Mouse (Mus musculus): ENCODE measurements around the gene Hist1h2bq.

DNA sequence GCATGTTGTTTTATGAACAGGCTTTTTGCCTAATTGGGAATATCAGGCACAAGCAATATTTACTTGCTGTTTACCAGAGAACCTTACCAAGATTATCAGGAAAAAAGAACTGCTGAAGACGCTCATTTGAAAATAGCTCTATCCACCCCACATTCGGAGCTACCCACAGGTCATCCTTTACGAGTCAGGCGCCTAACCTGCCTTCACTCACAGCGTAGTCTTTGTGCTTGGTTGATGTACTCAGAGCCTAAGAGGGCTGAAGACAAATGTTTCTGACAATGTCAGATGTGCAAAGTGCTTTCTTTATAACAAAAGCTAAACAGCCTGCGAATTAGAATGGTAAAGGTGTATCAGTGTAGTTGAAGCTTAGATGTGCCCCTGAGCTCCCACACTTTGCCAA, 25.7 kb downstream of the Hist1h2bq start:
- no peak for TF ChIP-seq CTCF (IDR thresholded peaks at IDR 0.05; ENCODE audit: borderline replicate concordance, insufficient read depth, low read length)
- TF ChIP-seq POLR2A (IDR thresholded peaks at IDR 0.05; ENCODE audit: low read depth, low read length): no peak

Measured in embryonic fibroblast, embryonic 13.5 days (primary cell).